Mouse (Mus musculus) gastrocnemius, adult 2 months (tissue): ENCODE measurements at regions not wholly inside any gene's neighbourhood (a gene's known extent, or its start where the extent isn't known, plus 50 kb on each side); places are given as distances from the start of the nearest gene placed in this dataset.
A peak's percentile ranks its signal among the peaks of the same experiment; 100 is the strongest.

Source experiments
- DNase-seq: peaks from one replicate; pipeline ENCODE4 v3.0.0; 2022
- H3K27ac ChIP-seq: fragments of 200-600 bp; 2 replicates; pipeline ENCODE4 v1.8.1; 2022; ENCODE audit warnings: mild to moderate bottlenecking
- H3K4me3 ChIP-seq: fragments of 200-600 bp; 2 replicates; pipeline ENCODE4 v1.8.1; 2022; ENCODE audit warnings: mild to moderate bottlenecking, moderate library complexity
- CTCF ChIP-seq: fragments of 200-600 bp; IDR thresholded peaks from 2 replicates; pipeline ENCODE4 v1.8.1; 2022; ENCODE audit warnings: antibody characterized with exemption, mild to moderate bottlenecking, moderate library complexity
- intact Hi-C: fragments of 180-260 bp; cut with DNase I; formaldehyde crosslinking; loops from one replicate; pipeline ENCODE4 v1.15.1; 2025

DNA sequence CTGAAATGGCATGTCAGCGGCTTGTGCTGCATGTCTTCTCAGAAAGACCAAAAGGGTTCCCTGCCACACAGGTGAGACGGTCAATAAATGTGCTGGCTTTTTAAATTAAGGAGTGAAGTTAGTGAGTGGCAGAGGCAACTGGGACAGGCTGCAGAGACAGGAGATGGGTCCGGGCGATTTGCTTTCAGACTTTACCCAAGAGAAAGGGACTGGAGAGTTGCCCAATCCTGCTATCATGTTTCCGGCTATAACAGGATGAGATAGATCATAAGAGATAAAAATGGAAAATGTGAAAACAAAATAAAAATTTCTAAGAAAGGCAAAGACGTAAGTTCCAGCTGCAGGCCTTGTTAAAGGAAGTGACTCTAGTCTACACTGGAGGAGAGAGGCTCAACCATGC lies 367.3 kb upstream of the Runx1 start:
- Histone ChIP-seq H3K27ac (no peak overlapping the region), H3K4me3 (no peak overlapping the region)
- no peak for DNase-seq
- TF ChIP-seq CTCF: no peak
- intact Hi-C loops: no loop called here

DNA sequence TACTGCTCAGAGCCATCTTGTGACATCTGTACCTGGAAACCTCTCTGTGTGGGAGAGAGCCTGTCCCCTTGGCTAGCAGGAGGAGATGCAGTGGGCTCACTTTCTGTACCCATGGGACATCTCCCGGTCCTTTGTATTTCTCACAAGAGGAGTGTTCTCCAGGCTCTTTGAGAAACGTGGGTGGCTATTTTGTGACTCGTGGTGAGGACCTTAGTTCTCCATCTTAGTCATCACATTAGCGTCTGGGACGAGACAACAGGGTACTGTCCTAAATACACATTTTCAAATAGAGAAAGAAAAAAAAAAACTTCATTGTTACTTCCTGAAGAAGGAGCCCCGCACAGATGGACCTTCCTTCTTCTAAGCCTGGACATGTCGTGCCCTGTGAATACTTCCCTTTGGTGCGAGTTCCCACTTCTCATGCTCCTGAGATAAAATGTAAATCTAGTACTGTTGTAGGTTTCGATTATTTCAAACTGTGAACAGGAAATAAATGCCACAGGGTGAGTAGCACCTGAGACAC lies 366.8 kb upstream of the Runx1 start:
- Histone ChIP-seq H3K27ac (no peak overlapping the region), H3K4me3 (no peak overlapping the region)
- no peak for TF ChIP-seq CTCF
- intact Hi-C loops: no loop called here
- DNase-seq: no peak

- TF ChIP-seq CTCF: no peak
- DNase-seq: no peak
- no peak overlapping the region for H3K4me3 ChIP-seq
- intact Hi-C loops: no loop called here
- H3K27ac ChIP-seq: no peak overlapping the region
Measured at GRCm38 (mm10) chr16:93191174-93191573, 365.2 kb upstream of the Runx1 start.

- Histone ChIP-seq H3K4me3 (no peak overlapping the region), H3K27ac (no peak overlapping the region)
- no peak for DNase-seq
- no peak for TF ChIP-seq CTCF
- intact Hi-C loops: no loop called here
Measured at GRCm38 (mm10) chr16:93190301-93190700, 364.4 kb upstream of the Runx1 start.

- TF ChIP-seq CTCF: no peak
- intact Hi-C loops: no loop called here
Measured at GRCm38 (mm10) chr16:93189875-93190274, 363.9 kb upstream of the Runx1 start.

DNA sequence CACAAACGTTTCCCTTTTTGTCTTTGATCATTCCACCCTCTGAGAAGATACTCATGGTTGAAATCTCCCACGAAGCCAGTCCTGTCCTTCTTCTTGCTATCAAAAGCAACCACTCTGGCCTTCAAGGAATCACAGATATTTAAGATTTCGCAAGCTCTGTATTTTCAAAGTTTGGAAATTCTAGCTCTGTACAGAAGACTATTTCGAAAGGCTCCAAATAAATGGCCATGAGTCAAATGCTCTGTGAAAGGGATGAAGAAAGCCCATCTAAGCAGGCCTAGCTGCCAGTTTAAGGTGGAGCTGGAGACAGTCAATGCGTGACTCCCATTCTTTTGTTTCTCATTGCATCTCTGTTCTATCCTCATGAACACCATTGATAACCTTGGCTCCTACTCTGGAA lies 363.5 kb upstream of the Runx1 start:
- DNase-seq: no peak
- intact Hi-C loops: no loop called here
- no peak overlapping the region for H3K27ac ChIP-seq

More at GRCm38 (mm10) chr16:93189875-93190274, 363.9 kb upstream of the Runx1 start:
- Histone ChIP-seq H3K27ac (no peak overlapping the region), H3K4me3 (no peak overlapping the region)
- DNase-seq: no peak

GRCm38 (mm10) chr16:93186554-93186953 lies 360.6 kb upstream of the Runx1 start:
- no peak for TF ChIP-seq CTCF
- intact Hi-C loops: no loop called here
- Histone ChIP-seq H3K4me3 (no peak overlapping the region), H3K27ac (no peak overlapping the region)
- no peak for DNase-seq

More for the DNA sequence above, 363.5 kb upstream of the Runx1 start:
- no peak for TF ChIP-seq CTCF
- no peak overlapping the region for H3K4me3 ChIP-seq

DNA sequence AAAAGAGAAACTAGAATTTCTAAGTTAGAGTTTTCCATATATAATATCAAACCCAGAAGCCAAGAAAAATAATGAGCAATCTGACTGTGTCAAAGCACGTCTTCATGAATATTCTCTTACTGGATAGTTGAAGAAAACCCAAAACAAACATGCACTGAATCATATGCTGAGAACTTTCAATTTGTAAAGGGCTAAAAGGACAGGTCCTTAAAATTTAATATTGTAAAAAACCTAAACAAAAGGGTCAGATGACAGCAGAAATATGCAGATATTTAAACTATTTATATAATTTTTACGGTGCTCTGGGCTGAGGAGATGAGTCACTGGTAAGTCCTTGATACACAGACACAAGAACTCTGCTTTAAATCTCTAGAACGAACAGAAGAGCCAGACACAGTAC lies 356.7 kb upstream of the Runx1 start:
- no peak for TF ChIP-seq CTCF
- no peak overlapping the region for H3K4me3 ChIP-seq
- H3K27ac ChIP-seq: no peak overlapping the region
- intact Hi-C loops: no loop called here
- DNase-seq: no peak

GRCm38 (mm10) chr16:93181497-93181896 lies 355.5 kb upstream of the Runx1 start:
- no peak overlapping the region for H3K27ac ChIP-seq
- no peak for TF ChIP-seq CTCF
- intact Hi-C loops: no loop called here
- no peak overlapping the region for H3K4me3 ChIP-seq
- no peak for DNase-seq

- no peak overlapping the region for H3K27ac ChIP-seq
- no peak for TF ChIP-seq CTCF
- H3K4me3 ChIP-seq: no peak overlapping the region
- DNase-seq: no peak
- intact Hi-C loops: no loop called here
Measured at GRCm38 (mm10) chr16:93180213-93180612, 354.3 kb upstream of the Runx1 start.

DNA sequence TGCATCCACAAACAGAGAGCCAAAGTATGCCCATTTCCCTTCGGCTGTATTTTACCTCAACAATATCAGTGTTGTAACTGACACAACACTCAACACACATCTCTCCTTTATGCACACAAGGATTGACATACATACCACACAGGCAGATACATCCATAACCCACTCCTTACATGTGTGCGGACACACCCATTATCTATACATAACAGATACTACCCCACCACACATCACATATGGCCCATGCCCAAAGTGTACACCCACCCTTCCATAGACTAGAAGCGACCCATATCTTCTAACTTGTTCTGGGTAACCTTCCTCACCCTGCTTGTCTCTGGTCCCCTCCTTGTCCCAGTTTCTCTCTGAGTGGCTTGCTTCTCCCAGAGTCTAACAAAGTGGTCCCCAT lies 340.7 kb upstream of the Runx1 start:
- DNase-seq: no peak
- H3K4me3 ChIP-seq: no peak overlapping the region
- TF ChIP-seq CTCF: no peak
- intact Hi-C loops: no loop called here
- no peak overlapping the region for H3K27ac ChIP-seq

GRCm38 (mm10) chr16:93158526-93159226 lies 332.7 kb upstream of the Runx1 start:
- intact Hi-C loops: no loop called here
- Histone ChIP-seq H3K27ac (no peak overlapping the region), H3K4me3 (no peak overlapping the region)
- peak; percentile 48 for TF ChIP-seq CTCF
- no peak for DNase-seq

- H3K4me3 ChIP-seq: no peak overlapping the region
- peak overlapping the region; percentile 31; the same call in 1 of the 2 replicates for H3K27ac ChIP-seq
- intact Hi-C loops: no loop called here
- peak; percentile 46 for DNase-seq
- TF ChIP-seq CTCF: no peak
Measured at GRCm38 (mm10) chr16:93153545-93154329, 327.8 kb upstream of the Runx1 start.
